Mouse (Mus musculus) ovary, postnatal 36 days (tissue): ENCODE results near the gene Rhox6.
"Not testable (repeated sequence)": the region's sequence is repeated elsewhere in the genome, so short reads cannot be mapped to it uniquely, and the experiment has no call there.

Source experiments
- DNase-seq: peaks from one replicate; pipeline ENCODE4 v3.0.0; 2022; ENCODE audit warnings: low spot score, mixed read lengths

Rhox6 gene

GRCm38 (mm10) chrX:37826610-37827009, at the start of gene Rhox6:
TSS of gene Rhox6 (plus strand) at chrX:37826910.
- DNase-seq: not testable (repeated sequence)

- DNase-seq: no peak
Observed at GRCm38 (mm10) chrX:37807286-37808080, 19.2 kb upstream of the Rhox6 start.

GRCm38 (mm10) chrX:37809396-37809795, 17.3 kb upstream of the Rhox6 start:
- DNase-seq: no peak

- DNase-seq: no peak
Observed at GRCm38 (mm10) chrX:37811179-37811578, 15.5 kb upstream of the Rhox6 start.

- no peak for DNase-seq
Observed at GRCm38 (mm10) chrX:37815665-37816064, 11.0 kb upstream of the Rhox6 start.

GRCm38 (mm10) chrX:37831386-37831785, 4.7 kb downstream of the Rhox6 start, which contains the start of gene Rhox7a:
TSS of gene Rhox7a (plus strand) at chrX:37831686.
- DNase-seq: not testable (repeated sequence)

- DNase-seq: no peak
Observed at GRCm38 (mm10) chrX:37871641-37872040, 44.9 kb downstream of the Rhox6 start.

GRCm38 (mm10) chrX:37878844-37879243, 52.1 kb downstream of the Rhox6 start, which contains the start of gene Rhox8:
TSS of gene Rhox8 (minus strand) at chrX:37878944.
- DNase-seq: no peak
